Mouse (Mus musculus) limb, embryonic 12.5 days (tissue): ENCODE results near the gene Mospd3. TPM values are rescaled to one million over a fixed set of nuclear protein-coding genes. Genes with fewer than 3 reads are reported as not detected.
A peak's percentile ranks its signal among the peaks of the same experiment; 100 is the strongest.

Experiments used
- ATAC-seq: fragments of 200-750 bp; cut with Nextera tagmentation; 2 replicates; pipeline ENCODE4 v1.8.0; 2017; ENCODE audit warnings: low read depth, moderate TSS enrichment; ENCODE audit not compliant: insufficient number of reproducible peaks, insufficient read depth, low FRiP score, low TSS enrichment
- H3K27ac ChIP-seq: fragments of 300-500 bp; sonication (generic); 2 replicates; pipeline ENCODE4 v1.5.1; 2016; ENCODE audit warnings: mild to moderate bottlenecking, moderate library complexity
- H3K27me3 ChIP-seq: fragments of 300-500 bp; sonication (generic); 2 replicates; pipeline ENCODE4 v1.6.1; 2016; ENCODE audit warnings: mild to moderate bottlenecking, moderate library complexity
- H3K36me3 ChIP-seq: fragments of 300-500 bp; sonication (generic); 2 replicates; pipeline ENCODE4 v1.6.1; 2016; ENCODE audit warnings: mild to moderate bottlenecking, moderate library complexity
- H3K4me1 ChIP-seq: fragments of 300-500 bp; sonication (generic); replicated peaks from 2 replicates; pipeline ENCODE4 v1.6.1; 2016
- H3K4me2 ChIP-seq: fragments of 300-500 bp; sonication (generic); 2 replicates; pipeline ENCODE4 v1.6.1; 2016; ENCODE audit warnings: mild to moderate bottlenecking, moderate library complexity
- H3K4me3 ChIP-seq: fragments of 300-500 bp; sonication (generic); replicated peaks from 2 replicates; pipeline ENCODE4 v1.5.1; 2016; ENCODE audit warnings: mild to moderate bottlenecking
- H3K9ac ChIP-seq: fragments of 300-500 bp; sonication (generic); replicated peaks from 2 replicates; pipeline ENCODE4 v1.6.1; 2016; ENCODE audit warnings: mild to moderate bottlenecking, moderate library complexity
- H3K9me3 ChIP-seq: fragments of 300-500 bp; sonication (generic); 2 replicates; pipeline ENCODE4 v1.6.1; 2016; ENCODE audit warnings: mild to moderate bottlenecking, moderate library complexity
- WGBS: fragments of 180-500 bp; shearing (Covaris S2); methylation state at CpG from one replicate; pipeline ENCODE4 v1.1.7; 2016; 5-methylcytosine and 5-hydroxymethylcytosine counted together
- polyA plus RNA-seq: library from polyadenylated mRNA; unstranded; fragments of >200 nt; fragmentation: Nextera tagmentation; extraction: Ambion mirVana; gene quantifications from 2 replicates; pipeline ENCODE4 v1.2.1, GENCODE M21; 2016

Gene Mospd3
- polyA plus RNA-seq, 1 experiment from 2014 or later, result 21.1 TPM

DNA sequence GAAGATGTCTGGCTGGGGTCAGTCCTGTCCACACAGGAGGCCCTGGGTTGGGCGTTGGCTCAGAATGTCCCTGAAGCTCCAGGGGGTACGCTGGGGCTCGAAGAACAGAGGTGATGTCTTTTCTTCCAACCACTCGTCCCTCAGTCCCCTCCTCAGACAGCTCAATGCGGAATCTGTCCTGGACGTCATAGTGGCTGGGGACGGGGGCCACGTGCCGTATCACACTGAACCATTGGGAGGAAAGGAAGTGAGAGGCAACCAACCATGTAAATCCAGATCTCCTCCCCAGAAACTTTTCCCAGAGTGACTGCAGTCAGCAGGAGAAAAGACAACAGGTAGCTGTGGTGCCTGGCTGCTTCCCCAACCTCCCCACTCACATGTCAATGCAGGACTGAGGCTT is 1.3 kb downstream of the Mospd3 start:
- Histone ChIP-seq H3K9ac (peak overlapping the region; percentile 83), H3K27ac (peak overlapping the region; percentile 17; the same call in 1 of the 2 replicates), H3K36me3 (peaks cover 28% of the 10 kb centered on the region)

DNA sequence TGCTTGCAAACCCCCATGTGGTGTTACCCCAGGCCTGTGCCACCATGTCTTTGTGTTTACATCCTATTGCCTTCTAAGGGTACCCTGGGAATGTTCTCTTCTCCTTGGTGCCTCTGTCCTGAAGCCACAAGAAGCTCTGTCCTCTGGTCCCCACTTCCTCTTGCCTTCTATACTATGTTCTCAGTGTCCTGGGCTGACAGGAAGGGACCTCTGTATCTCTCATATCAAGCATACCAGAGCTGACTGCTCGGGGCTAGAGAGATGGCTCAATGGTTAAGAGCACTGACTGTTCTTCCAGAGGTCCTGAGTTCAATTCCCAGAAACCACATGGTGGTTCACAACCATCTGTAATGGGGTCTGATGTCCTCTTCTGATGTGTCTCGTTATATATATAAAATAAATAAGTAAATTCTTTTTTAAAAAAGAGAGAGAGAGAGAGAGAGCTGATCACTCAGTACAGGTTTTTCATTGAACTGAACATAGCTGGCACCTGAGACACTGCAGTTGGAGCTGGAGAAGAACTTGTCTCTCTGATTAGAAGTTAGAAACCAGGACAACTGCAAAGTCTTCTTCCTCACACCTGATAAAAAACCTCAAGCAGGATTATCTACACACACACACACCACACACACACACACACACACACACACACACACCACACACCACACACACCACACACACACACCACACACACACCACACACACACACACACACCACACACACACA is 2.6 kb downstream of the Mospd3 start:
- ATAC-seq, result no peak
- Histone ChIP-seq H3K9ac (no peak overlapping the region), H3K4me3 (no peak overlapping the region), H3K4me1 (peaks cover 30% of the 10 kb centered on the region), H3K27me3 (no peaks in the 10 kb centered on the region), H3K27ac (no peak overlapping the region), H3K36me3 (peaks cover 17% of the 10 kb centered on the region), H3K4me2 (no peak overlapping the region), H3K9me3 (no peaks in the 10 kb centered on the region)
- 86% methylated on average over 2 of the region's 2 CpGs for WGBS

More for the DNA sequence above, 1.3 kb downstream of the Mospd3 start:
- Histone ChIP-seq H3K9me3 (no peaks in the 10 kb centered on the region), H3K27me3 (no peaks in the 10 kb centered on the region), H3K4me1 (peaks cover 36% of the 10 kb centered on the region), H3K4me3 (peak overlapping the region; percentile 72), H3K4me2 (peak overlapping the region; percentile 94)
- WGBS, result 78% methylated on average over 9 of the region's 9 CpGs
- ATAC-seq, result no peak

DNA sequence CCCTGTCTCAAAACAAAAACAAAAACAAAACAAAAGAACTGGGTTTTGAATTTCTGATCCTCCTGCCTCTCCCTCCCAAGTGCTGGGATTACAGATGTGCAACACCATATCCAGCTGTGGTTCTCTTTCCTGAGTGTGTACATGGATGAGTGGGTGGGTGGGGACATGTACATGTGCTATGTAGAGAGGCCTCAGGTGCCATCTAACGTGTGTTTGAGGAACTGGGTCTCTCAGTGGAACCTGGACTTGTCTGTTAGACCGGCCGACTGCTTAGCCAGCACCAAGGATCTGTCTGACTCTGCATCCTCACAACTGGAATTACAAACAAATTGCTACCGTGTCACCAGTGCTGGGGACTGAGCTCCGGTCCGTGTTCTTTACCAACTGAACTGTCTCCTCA is 3.2 kb downstream of the Mospd3 start:
- Histone ChIP-seq H3K36me3 (peaks cover 17% of the 10 kb centered on the region), H3K9ac (no peak overlapping the region), H3K4me3 (no peak overlapping the region), H3K27me3 (no peaks in the 10 kb centered on the region), H3K4me1 (peaks cover 24% of the 10 kb centered on the region), H3K9me3 (no peaks in the 10 kb centered on the region), H3K4me2 (no peak overlapping the region), H3K27ac (no peak overlapping the region)
- ATAC-seq, result no peak
- 96% methylated on average over 6 of the region's 6 CpGs for WGBS

DNA sequence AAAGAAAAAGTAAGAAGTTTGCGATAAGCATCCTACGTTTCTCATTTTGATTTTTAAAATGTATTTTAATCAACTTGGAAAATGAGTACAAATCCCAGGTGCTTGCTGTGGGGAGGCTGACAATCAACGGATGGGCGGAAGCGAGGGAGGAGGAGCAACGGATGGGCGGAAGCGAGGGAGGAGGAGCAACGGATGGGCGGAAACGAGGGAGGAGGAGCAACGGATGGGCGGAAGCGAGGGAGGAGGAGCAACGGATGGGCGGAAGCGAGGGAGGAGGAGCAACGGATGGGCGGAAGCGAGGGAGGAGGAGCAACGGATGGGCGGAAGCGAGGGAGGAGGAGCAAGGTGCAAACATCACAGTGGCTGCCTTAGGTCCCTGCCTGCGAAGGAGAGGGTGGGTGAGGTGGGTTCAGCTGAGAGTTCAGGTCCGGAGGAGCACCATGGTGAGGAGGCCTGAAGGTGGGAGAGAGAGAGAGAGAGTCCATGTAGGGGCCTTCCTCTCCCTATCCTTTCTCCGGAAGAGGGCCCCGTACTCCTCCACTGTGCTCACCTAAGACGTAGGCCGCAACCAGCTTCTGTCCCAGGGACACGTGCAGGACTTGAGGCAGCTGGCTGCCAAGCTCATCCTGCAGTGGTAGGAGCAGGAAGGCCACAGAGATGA is 4.1 kb downstream of the Mospd3 start:
- ATAC-seq, result no peak
- Histone ChIP-seq H3K36me3 (peaks cover 17% of the 10 kb centered on the region), H3K27ac (no peak overlapping the region), H3K9me3 (no peaks in the 10 kb centered on the region), H3K27me3 (no peaks in the 10 kb centered on the region), H3K4me3 (0 out of 2 replicates have a peak overlapping the region, but pooled peaks have one; percentile 1), H3K9ac (no peak overlapping the region), H3K4me2 (peak overlapping the region; percentile 21; the same call in 1 of the 2 replicates), H3K4me1 (peaks cover 15% of the 10 kb centered on the region)
- WGBS, result 28% methylated on average over 26 of the region's 30 CpGs

DNA sequence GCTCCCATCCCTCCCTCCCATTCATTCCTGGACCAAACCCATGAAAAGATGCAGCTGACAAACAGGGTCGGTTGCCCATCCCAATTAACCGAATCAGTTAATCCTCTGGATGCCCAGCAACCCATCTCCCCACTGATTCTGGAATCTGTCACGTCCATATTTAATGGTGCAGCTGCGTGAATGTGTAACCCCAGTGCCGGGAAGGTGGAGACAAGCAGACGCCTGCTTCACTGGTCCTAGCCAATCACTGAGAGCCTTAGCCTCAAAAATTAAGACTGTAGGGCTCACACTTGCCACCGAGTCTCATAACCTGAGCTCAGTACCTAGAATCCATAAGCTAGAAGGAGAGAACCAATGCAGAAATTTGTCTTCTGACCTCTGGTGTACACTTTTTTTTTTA is 4.9 kb downstream of the Mospd3 start:
- Histone ChIP-seq H3K27me3 (no peaks in the 10 kb centered on the region), H3K4me3 (no peak overlapping the region), H3K4me1 (peaks cover 15% of the 10 kb centered on the region), H3K36me3 (peaks cover 17% of the 10 kb centered on the region), H3K27ac (no peak overlapping the region), H3K4me2 (no peak overlapping the region), H3K9me3 (no peaks in the 10 kb centered on the region), H3K9ac (no peak overlapping the region)
- no peak for ATAC-seq
- 77% methylated on average over 7 of the region's 7 CpGs for WGBS

DNA sequence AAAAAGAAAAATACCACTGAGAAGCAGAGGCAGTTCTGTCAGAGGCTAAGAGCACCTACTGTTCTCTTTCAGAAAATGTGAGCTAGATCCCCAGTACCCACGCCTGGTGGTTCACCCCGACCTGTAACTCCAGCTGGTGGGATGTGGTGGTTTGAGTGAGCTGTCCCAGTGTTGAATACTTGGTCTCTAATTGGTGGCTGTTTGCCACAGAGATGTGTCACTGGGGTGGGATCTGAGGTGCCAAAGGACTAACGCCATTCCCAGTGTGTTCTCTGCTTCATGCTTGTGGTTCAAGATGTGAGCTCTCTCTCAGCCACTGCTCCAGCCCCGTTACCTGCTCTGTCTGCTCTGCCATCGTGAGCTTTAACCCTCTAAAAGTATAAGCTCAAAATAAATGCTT is 10.4 kb downstream of the Mospd3 start:
- Histone ChIP-seq H3K36me3 (no peaks in the 10 kb centered on the region), H3K27ac (no peak overlapping the region), H3K9ac (no peak overlapping the region), H3K4me2 (no peak overlapping the region), H3K9me3 (peaks cover 9% of the 10 kb centered on the region; the same call in 1 of the 2 replicates), H3K4me1 (0 out of 2 replicates have a peak, but pooled peaks cover 7% of the 10 kb centered on the region), H3K4me3 (no peak overlapping the region), H3K27me3 (no peaks in the 10 kb centered on the region)
- 72% methylated on average over 5 of the region's 5 CpGs for WGBS
- no peak for ATAC-seq

DNA sequence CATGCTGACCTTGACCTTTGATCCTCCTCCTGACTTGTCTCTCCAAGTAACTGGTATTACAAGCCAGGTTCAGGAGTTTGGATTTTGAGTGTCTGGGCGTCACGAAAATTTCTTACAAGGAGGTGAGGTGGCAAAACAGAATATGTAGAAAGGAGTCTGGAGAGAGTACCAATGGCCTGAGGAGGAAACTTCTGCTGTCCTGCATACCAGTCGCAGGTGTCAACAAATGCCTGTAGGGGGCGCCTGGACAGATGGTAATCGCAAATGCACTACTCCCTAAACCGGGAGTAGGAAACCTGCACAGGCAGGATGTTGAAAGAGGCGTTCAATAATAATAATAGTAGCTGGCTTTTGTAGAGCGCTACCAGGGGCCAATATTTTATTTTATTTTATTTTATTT is 15.9 kb downstream of the Mospd3 start:
- H3K27me3 ChIP-seq, result peaks cover 34% of the 10 kb centered on the region
- 33% methylated on average over 8 of the region's 8 CpGs for WGBS
- H3K9ac ChIP-seq, result no peak overlapping the region
- H3K36me3 ChIP-seq, result no peaks in the 10 kb centered on the region
- H3K4me2 ChIP-seq, result no peak overlapping the region
- H3K4me1 ChIP-seq, result peaks cover 19% of the 10 kb centered on the region
- no peak overlapping the region for H3K27ac ChIP-seq
- no peak overlapping the region for H3K4me3 ChIP-seq
- no peak for ATAC-seq
- peaks cover 9% of the 10 kb centered on the region; the same call in 1 of the 2 replicates for H3K9me3 ChIP-seq

DNA sequence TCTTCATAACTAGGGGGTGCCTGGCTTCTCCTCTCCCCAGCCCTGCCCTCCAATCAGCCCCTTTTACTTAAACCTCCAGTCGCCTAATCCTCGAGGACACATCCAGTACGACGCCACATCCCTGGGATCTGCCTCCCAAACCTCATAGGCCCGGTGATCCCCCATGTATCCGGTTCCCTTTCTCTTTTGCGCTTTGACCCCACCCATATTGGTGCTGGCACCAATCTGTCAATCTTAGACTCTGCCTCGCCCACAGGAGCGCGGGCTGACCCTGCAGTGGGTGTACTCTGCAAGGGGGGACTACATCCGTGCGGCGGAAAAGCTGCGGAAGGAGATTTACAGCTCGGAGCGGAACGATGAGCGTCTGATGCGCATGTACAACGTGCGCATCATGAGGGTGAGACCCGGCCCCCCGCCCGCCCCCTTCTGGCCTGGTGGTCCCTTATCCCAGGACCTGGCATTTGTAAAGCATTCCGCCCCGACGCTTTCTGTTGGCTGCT is 17.1 kb downstream of the Mospd3 start:
- ATAC-seq, result no peak
- WGBS, result 14% methylated on average over 27 of the region's 27 CpGs
- peaks cover 9% of the 10 kb centered on the region; the same call in 1 of the 2 replicates for H3K9me3 ChIP-seq
- H3K4me1 ChIP-seq, result peaks cover 19% of the 10 kb centered on the region
- peak overlapping the region; percentile 52 for H3K9ac ChIP-seq
- H3K4me3 ChIP-seq, result peak overlapping the region; percentile 40
- H3K27ac ChIP-seq, result no peak overlapping the region
- H3K36me3 ChIP-seq, result no peaks in the 10 kb centered on the region
- H3K4me2 ChIP-seq, result peak overlapping the region; percentile 57
- H3K27me3 ChIP-seq, result peaks cover 34% of the 10 kb centered on the region

DNA sequence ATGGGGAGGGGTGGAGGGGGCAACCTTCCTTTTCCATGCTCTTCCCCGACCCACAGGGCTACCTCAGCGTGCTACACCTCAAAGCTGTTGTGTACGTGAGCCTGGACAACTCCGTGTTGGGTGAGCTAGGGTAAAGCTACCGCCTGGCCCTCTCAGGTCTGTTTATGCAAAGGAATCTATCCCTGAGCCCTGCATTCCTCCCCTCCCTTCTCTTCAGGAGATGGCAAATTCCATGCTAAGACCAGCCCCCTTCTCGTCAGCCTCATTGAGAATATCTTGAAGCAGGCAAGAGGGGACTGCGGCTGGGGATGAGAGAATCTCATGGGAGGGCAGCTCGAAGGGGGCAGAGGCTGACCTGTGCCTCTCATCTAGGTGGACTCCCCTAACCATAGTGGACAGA is 18.2 kb downstream of the Mospd3 start:
- Histone ChIP-seq H3K9me3 (peaks cover 6% of the 10 kb centered on the region; the same call in 1 of the 2 replicates), H3K4me3 (no peak overlapping the region), H3K36me3 (no peaks in the 10 kb centered on the region), H3K27ac (no peak overlapping the region), H3K9ac (no peak overlapping the region), H3K4me2 (no peak overlapping the region), H3K4me1 (peaks cover 19% of the 10 kb centered on the region), H3K27me3 (peaks cover 34% of the 10 kb centered on the region)
- WGBS, result 32% methylated on average over 8 of the region's 8 CpGs
- ATAC-seq, result no peak

DNA sequence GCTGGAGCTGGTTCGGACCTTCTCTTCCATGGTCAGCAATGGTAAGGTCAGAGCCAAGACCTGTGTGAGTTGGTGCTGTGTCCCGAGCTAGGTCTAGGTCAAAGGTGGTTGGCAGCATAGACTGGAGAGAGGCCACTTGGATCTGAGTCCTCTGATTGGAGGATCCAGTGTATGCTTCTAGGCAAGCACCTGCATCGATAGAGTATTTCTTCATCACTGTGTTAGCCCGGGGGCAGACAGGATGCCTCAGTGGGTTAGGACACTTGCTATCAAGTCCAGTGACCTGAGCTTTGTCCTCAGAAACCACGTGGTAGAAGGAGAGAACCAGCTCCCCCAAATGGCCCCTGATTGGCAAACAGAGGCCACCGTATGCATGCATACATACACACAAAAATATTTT is 20.6 kb downstream of the Mospd3 start:
- ATAC-seq, result no peak
- WGBS, result 76% methylated on average over 6 of the region's 6 CpGs
- Histone ChIP-seq H3K27ac (no peak overlapping the region), H3K4me1 (peaks cover 13% of the 10 kb centered on the region), H3K4me2 (no peak overlapping the region), H3K4me3 (no peak overlapping the region), H3K27me3 (peaks cover 38% of the 10 kb centered on the region), H3K36me3 (no peaks in the 10 kb centered on the region), H3K9ac (no peak overlapping the region), H3K9me3 (no peaks in the 10 kb centered on the region)

DNA sequence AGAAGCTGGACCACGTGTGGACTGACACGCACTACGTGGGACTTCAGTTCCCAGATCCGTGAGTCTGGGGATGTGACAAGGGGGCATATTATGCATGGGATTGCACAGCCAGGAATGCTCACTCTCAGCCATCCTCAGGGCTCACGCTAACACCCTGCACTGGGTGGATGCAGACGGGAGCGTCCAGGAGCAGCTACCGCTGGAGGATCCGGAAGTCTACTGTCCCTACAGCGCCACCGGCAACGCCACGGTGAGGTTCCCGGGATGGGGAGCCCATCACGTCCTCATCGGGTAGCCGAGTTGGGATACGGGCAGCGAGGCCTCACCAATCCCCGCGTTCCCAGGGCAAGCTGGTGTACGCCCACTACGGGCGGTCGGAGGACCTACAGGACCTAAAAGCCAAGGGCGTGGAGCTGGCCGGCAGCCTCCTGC is 26.4 kb downstream of the Mospd3 start:
- Histone ChIP-seq H3K4me1 (0 out of 2 replicates have a peak, but pooled peaks cover 6% of the 10 kb centered on the region), H3K4me3 (peak overlapping the region; percentile 21), H3K9me3 (no peaks in the 10 kb centered on the region), H3K27me3 (peaks cover 29% of the 10 kb centered on the region), H3K36me3 (no peaks in the 10 kb centered on the region), H3K9ac (peak overlapping the region; percentile 42; the same call in 1 of the 2 replicates), H3K27ac (no peak overlapping the region), H3K4me2 (peak overlapping the region; percentile 54)
- 9% methylated on average over 27 of the region's 27 CpGs for WGBS
- no peak for ATAC-seq
